Mouse (Mus musculus) brown adipose tissue, adult 24 weeks (tissue): ENCODE results near the gene Olfr148. TPM values are rescaled to one million over a fixed set of nuclear protein-coding genes. Genes with fewer than 3 reads are reported as not detected.

Experiments used
- H3K27ac ChIP-seq: fragments of 200-500 bp; replicated peaks from 2 replicates; pipeline ENCODE4 v1.5.1; 2012; ENCODE audit warnings: low read depth, mild to moderate bottlenecking, low read length
- H3K4me1 ChIP-seq: fragments of 200-500 bp; 2 replicates; pipeline ENCODE4 v1.6.1; 2012; ENCODE audit warnings: low read length, mixed read lengths; ENCODE audit not compliant: control insufficient read depth, insufficient read depth, insufficient read length
- H3K4me3 ChIP-seq: fragments of 200-500 bp; 2 replicates; pipeline ENCODE4 v1.5.1; 2012; ENCODE audit warnings: low read depth, mild to moderate bottlenecking, low read length, moderate library complexity; ENCODE audit not compliant: insufficient read depth
- polyA plus RNA-seq: library from polyadenylated mRNA; stranded (reverse); fragments of >200 nt; gene quantifications from 2 replicates; pipeline ENCODE4 v1.2.4, GENCODE M21; 2012; ENCODE audit not compliant: missing spikeins, insufficient read depth, insufficient read length

The Olfr148 gene
- polyA plus RNA-seq, 1 experiment: not detected

DNA sequence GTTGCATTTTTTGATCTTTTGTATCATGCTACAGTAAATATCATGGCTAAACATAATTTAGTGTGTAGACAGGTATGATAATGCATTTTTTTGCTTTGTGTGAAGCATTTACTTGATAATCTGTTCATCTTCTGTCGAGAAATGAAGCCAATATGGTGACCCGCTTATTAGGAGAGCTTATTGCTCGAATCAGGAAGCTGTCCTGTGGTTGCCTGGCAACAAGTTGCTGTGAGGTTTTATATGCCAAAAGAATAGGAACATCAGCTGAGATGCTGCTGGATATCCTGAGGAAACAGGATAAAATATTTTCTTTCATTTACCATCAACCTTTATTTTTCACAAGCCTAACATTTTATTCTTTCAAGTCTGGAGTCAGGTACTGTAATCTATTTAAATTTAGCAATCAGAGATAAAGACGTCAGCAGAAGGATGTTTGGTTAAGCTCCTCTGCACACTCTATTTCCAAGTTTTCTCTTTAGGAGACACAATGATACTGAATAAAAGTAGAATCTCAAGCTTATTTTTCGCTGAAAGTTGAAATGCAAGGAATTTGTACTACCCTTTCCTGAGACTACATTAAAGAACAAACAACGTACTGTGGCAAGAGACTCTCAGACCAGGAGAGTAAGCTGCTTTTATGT is 44.4 kb downstream of the Olfr148 start:
- Histone ChIP-seq H3K27ac (no peak overlapping the region), H3K4me1 (no peaks in the 10 kb centered on the region), H3K4me3 (no peak overlapping the region)

Other genes starting within 250 kb of the Olfr148 start
- gene Olfr951, start 223.2 kb upstream of the Olfr148 start, polyA plus RNA-seq: not detected in 2 replicates
- not detected in 2 replicates for gene Olfr952, start 183.5 kb upstream of the Olfr148 start, polyA plus RNA-seq
- not detected in 2 replicates for gene Olfr954, start 154.0 kb upstream of the Olfr148 start, polyA plus RNA-seq
- gene Olfr955, start 138.7 kb upstream of the Olfr148 start, polyA plus RNA-seq: not detected in 2 replicates
- gene Olfr44, start 116.7 kb upstream of the Olfr148 start, polyA plus RNA-seq: not detected in 2 replicates
- not detected in 2 replicates for gene Olfr957, start 94.8 kb upstream of the Olfr148 start, polyA plus RNA-seq
- gene Olfr958, start 56.6 kb upstream of the Olfr148 start, polyA plus RNA-seq: not detected in 2 replicates
- not detected in 2 replicates for gene Olfr959, start 35.1 kb upstream of the Olfr148 start, polyA plus RNA-seq
- gene AW551984, start 6.3 kb upstream of the Olfr148 start, polyA plus RNA-seq: not detected in 2 replicates
- gene Olfr960, start 10.7 kb downstream of the Olfr148 start, polyA plus RNA-seq: not detected in 2 replicates
- gene Olfr961, start 34.4 kb downstream of the Olfr148 start, polyA plus RNA-seq: not detected in 2 replicates
- not detected in 2 replicates for gene Olfr963, start 56.5 kb downstream of the Olfr148 start, polyA plus RNA-seq
- not detected in 2 replicates for gene Olfr149, start 96.5 kb downstream of the Olfr148 start, polyA plus RNA-seq
- gene Olfr965, start 100.7 kb downstream of the Olfr148 start, polyA plus RNA-seq: not detected in 2 replicates
- gene Olfr150, start 120.3 kb downstream of the Olfr148 start, polyA plus RNA-seq: not detected in 2 replicates
- not detected in 2 replicates for gene Olfr967, start 135.6 kb downstream of the Olfr148 start, polyA plus RNA-seq
- not detected in 2 replicates for gene Olfr968, start 172.6 kb downstream of the Olfr148 start, polyA plus RNA-seq
- gene Olfr969, start 180.3 kb downstream of the Olfr148 start, polyA plus RNA-seq: not detected in 2 replicates
- gene Olfr970, start 198.2 kb downstream of the Olfr148 start, polyA plus RNA-seq: not detected in 2 replicates
- gene Olfr971, start 226.2 kb downstream of the Olfr148 start, polyA plus RNA-seq: not detected in 2 replicates